Mouse (Mus musculus) bone marrow macrophage, adult 2 months (primary cell): Measurements from ENCODE around the gene Sez6l. TPM values are rescaled to one million over a fixed set of nuclear protein-coding genes. Genes with fewer than 3 reads are reported as not detected.

Experiments
- H3K27ac ChIP-seq: 2 replicates; pipeline ENCODE4 v1.5.1; 2012; ENCODE audit warnings: low read depth, low read length; ENCODE audit not compliant: insufficient read depth
- H3K4me1 ChIP-seq: 2 replicates; pipeline ENCODE4 v1.6.1; 2012; ENCODE audit warnings: low read length; ENCODE audit not compliant: control insufficient read depth, insufficient read depth
- H3K4me3 ChIP-seq: 2 replicates; pipeline ENCODE4 v1.5.1; 2012; ENCODE audit warnings: mild to moderate bottlenecking, low read length, moderate library complexity; ENCODE audit not compliant: insufficient read depth
- CTCF ChIP-seq: IDR thresholded peaks from 2 replicates; pipeline ENCODE4 v1.5.1; 2012; ENCODE audit warnings: low read depth, mild to moderate bottlenecking, low read length, moderate library complexity
- POLR2A ChIP-seq: IDR thresholded peaks from 2 replicates; pipeline ENCODE4 v1.6.1; 2012; ENCODE audit warnings: mild to moderate bottlenecking, low read depth, low read length, borderline replicate concordance
- polyA plus RNA-seq: library from polyadenylated mRNA; stranded (reverse); fragments of >200 nt; gene quantifications from 2 replicates; pipeline ENCODE4 v1.2.4, GENCODE M21; 2012; ENCODE audit not compliant: missing spikeins, insufficient read depth, insufficient read length

Gene Sez6l
- polyA plus RNA-seq, 1 experiment, result not detected

DNA sequence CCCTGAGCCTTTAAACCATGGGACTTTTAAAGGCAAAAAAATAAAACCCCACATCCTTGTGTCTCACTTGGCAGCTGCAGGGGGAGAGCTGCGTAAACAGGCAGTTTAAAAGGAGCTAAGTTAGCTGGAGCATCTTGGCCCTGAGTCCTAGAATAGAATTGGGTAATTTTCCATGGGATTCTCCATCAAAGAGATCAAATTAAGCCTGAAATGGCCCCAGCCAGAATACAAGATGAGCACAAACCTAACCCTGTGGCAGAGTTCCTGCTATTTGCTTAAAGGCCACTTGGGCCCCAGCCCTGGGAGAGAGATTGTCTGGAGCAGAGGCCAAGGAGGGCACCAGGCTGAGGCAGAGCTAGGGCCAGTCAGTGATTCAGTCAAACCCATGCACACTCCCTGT is 27.3 kb upstream of the Sez6l start:
- Histone ChIP-seq H3K27ac (no peak overlapping the region), H3K4me3 (no peak overlapping the region), H3K4me1 (no peaks in the 10 kb centered on the region)
- TF ChIP-seq POLR2A, result no peak
- no peak for TF ChIP-seq CTCF

DNA sequence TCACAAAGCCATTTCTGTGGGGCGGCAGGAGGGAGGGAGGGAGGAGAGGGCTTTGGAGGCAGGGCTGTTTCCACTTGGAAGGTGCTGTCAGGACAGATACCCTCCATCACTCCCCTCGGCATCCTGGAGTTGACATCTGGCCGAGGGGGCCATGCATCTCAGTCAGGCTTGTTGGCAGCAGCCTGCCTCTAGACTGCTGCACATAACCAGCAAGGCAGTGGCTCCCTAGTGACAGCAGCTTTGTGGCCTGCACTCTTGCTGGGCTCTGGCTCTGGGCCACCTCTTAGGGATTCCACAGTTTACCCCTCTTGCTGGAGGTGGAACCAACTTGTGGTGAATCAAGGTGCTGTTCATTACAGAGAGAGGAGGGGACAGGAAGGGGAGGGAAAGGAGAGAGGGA is 26.6 kb upstream of the Sez6l start:
- Histone ChIP-seq H3K4me3 (no peak overlapping the region), H3K4me1 (no peaks in the 10 kb centered on the region), H3K27ac (no peak overlapping the region)
- TF ChIP-seq CTCF (no peak), POLR2A (no peak)

DNA sequence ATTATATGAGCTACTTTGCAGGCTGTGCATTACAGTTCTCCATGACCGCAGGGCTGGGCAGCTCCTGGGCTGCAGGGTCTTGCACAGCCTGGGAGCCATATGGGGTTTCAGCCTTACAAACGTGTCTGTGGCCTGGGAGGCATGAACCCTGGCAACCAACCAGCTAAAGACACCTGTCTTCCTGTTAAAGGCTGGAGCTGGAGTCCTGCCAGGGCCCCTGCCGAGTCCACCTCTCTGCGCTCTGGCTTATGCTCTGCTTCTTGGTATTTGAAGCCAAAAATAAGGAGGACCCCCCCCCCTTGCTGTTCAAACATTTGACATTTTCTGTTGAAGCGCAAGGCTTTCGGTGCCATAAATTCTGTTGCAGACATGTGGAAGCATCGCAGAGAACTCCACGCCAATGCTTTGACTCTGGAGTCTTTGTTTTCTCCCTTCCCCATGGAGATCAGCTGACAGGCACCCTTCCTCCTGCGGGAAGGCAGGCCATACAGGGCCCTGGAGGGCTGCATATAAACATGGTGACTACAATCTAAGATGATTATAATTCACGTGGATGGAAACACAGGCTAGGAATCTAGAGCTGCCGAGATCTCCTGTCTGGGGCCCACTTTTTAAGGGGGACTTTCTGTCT is 23.4 kb upstream of the Sez6l start:
- H3K4me1 ChIP-seq, result no peaks in the 10 kb centered on the region
- H3K27ac ChIP-seq, result no peak overlapping the region
- H3K4me3 ChIP-seq, result no peak overlapping the region
- TF ChIP-seq CTCF (no peak), POLR2A (no peak)

DNA sequence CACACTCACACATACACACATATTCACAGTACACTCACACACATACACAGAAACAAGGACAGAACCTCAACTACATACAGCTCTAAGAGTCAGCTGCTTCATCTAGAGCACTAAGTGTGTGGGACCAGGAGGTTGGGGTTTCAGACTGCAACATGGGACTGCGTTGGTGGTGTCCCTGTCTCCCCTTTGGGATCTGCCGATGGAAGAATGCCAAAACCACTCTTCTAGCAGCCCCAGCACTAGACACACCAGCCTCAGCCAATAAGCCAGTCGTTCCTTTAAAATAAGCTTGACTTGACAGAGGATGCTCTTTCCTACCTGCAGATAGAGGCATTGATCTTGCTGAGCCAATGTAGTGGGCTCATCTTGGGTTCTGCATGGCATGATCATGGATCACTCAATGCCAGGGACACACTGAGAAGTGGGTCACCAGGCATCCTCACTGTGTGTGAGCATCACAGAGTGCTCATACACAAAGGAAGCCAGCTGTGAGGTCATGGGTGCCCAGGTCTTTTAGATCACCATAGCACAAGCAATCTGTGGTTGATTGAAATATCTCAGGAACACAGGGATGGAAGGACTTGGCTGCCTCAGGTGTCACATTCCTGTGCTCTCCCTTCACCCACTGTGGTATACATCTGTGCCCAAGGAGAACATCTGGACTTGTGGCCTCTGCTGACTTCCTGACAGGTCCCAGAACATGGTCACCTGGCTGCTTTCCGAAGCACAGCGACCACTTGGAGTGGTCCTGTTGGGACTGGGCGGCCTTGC is 22.7 kb upstream of the Sez6l start:
- no peaks in the 10 kb centered on the region for H3K4me1 ChIP-seq
- TF ChIP-seq POLR2A (no peak), CTCF (no peak)
- no peak overlapping the region for H3K27ac ChIP-seq
- H3K4me3 ChIP-seq, result no peak overlapping the region

DNA sequence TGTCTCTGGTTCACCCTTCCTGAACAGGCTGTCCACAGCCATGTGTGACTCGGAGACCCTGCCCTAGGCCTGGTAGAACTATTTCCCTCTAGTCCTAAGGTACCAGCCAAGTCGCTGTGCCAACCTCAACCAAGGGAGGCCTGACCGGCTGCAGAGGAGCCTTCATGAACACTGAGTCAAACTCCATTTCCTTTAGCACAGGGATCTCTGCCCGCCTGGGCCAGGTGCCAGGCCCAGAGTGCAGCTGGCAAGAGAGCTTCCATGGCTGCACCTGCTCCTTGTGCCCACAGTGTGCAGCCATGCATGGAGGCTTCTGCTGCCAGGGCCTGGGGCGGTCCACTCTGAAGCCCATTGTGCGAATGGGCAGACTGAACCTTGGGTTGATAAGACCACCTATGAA is 20.9 kb upstream of the Sez6l start:
- Histone ChIP-seq H3K27ac (no peak overlapping the region), H3K4me1 (no peaks in the 10 kb centered on the region), H3K4me3 (no peak overlapping the region)
- TF ChIP-seq CTCF, result no peak
- no peak for TF ChIP-seq POLR2A

DNA sequence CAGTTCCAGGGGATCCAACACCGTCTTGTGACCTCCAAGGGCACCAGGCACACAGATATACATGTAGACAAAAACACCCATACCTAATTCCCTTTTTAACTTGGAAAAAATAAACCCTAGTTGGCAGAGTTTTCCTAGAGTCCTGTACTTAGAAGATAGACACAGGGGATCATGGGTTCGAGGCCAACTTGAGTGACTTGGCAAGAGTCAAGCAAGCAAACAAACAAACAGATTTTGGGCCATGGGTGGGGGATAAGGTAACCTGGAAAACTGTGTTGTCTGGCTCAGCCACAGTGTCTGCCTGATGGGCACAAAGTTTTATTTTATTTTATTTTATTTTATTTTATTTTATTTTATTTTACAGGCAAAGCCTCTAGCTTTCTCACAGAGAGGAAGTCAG is 20.3 kb upstream of the Sez6l start:
- TF ChIP-seq CTCF (no peak), POLR2A (no peak)
- H3K4me1 ChIP-seq, result no peaks in the 10 kb centered on the region
- no peak overlapping the region for H3K27ac ChIP-seq
- no peak overlapping the region for H3K4me3 ChIP-seq

DNA sequence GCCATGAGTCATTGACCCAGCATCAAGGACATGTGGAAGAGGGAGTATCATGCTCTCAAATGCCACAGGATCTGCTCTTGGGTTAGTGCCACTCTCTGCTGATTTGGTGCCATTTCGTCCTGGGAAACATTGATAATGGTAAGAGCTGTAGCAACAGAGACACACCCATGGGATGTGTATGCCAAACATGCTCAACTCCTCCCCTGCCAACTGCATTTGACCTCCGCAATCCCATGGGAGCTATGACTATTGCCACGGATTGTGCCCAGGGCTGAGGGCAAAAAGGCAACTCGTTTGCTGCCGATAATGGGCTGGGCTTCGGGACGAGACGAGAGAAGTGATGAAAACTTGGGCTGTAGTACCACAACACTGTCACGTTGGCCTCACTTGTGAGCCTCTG is 19.7 kb upstream of the Sez6l start:
- no peaks in the 10 kb centered on the region for H3K4me1 ChIP-seq
- H3K27ac ChIP-seq, result no peak overlapping the region
- TF ChIP-seq CTCF, result no peak
- TF ChIP-seq POLR2A, result no peak
- no peak overlapping the region for H3K4me3 ChIP-seq

DNA sequence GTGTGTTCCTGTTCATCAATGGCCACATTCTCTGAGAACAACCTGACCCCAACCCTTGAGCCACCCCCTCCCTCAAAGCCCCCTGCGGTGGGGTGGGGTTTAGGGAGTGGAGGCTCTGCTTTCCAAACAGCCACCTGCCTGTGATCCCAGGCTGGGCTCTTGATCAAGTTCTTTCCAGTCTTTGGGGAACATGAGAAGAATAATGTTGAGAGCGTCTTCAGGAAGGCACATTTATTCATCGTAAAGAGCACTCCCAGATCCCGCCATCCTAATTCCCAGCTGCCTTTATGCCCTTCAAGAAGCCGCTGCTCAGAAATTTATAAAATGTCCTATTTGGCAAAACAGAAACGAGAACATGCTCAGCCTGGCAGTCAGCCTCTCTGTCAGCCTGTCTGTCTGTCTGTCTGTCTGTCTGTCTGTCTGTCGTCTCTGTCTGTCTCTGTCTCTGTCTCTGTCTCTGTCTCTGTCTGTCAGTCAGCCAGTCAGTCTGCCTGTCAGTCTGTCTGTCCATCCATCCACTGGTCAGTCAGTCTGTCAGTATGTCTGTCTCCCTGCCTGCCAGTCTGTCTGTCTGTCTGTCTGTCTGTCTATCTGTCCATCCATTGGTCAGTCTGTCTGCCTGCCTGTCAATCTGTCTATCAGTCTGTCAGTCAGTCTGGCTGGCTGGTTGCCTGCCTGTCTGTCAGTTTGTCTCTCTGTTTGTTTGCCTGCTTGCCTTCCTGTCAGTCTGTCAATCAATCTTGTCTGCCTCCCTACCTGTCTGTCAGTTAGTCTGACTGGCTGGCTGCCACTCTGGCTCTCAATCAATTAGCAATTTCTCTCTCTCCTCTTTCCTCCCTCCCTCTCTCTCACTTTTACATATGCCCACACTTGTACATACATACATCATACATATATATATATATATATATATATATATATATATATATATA is 19.0 kb upstream of the Sez6l start:
- no peak overlapping the region for H3K4me3 ChIP-seq
- no peak overlapping the region for H3K27ac ChIP-seq
- no peaks in the 10 kb centered on the region for H3K4me1 ChIP-seq
- TF ChIP-seq CTCF (no peak), POLR2A (no peak)

DNA sequence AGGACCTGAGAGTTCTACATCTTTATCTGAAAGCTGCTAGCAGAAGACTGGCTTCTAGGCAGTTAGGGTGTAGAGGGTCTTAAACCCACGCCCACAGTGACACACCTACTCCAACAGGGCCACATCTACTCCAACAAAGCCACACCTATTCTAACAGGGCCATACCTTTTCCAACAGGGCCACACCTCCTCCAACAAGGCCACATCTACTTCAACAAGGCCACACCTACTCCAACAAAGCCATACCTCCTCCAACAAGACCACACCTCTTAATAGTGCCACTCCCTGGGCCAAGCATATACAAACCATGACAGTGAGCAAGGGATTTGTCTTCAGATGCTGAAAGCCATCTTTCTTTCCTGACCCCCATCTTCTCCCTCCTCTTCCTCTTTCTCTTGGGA is 14.7 kb upstream of the Sez6l start:
- TF ChIP-seq CTCF, result no peak
- no peak for TF ChIP-seq POLR2A
- H3K4me1 ChIP-seq, result no peaks in the 10 kb centered on the region
- H3K27ac ChIP-seq, result no peak overlapping the region
- no peak overlapping the region for H3K4me3 ChIP-seq

DNA sequence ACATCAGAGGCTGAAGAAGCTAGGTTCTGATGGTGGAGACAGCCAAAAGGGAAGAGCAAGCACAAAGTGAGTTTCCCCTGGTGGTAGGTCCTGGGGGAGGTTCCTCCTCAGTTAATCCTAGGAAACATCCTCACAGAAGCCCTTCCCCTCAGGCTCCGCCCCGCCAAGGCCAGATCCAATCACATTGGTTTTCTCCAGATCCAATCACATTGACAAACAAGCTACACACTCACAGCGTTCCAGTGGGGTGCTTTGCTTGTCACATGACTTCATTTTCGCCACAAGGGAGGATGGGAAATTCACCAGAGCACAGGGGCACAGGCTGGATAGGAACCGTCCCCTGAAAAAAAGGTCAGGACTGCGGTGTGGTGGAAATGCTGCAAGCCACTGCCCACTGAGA is 9.1 kb upstream of the Sez6l start:
- no peak overlapping the region for H3K27ac ChIP-seq
- TF ChIP-seq POLR2A (no peak), CTCF (no peak)
- no peak overlapping the region for H3K4me3 ChIP-seq
- H3K4me1 ChIP-seq, result no peaks in the 10 kb centered on the region
